8 mouse cellular contexts compared by ENCODE assay signal in genomic region chr9:85842351-85843011, GRCm38 (mm10). TPM values are rescaled to one million over a fixed set of nuclear protein-coding genes. Genes with fewer than 3 reads are reported as not detected.
DNase-seq lines count a peak whose midpoint lies in the region; ATAC-seq and TF ChIP-seq lines count a peak whose summit lies in the region.

Gene Tpbg (plus strand): TSS chr9:85842380.

- no peaks in the 10 kb centered on the region for H3K9me3 ChIP-seq in embryonic facial prominence, embryonic 10.5 days
- no peaks in the 10 kb centered on the region for H3K9me3 ChIP-seq in heart, embryonic 11.5 days (replicated peaks; ENCODE audit: control insufficient read depth, low read length)
- no peaks in the 10 kb centered on the region for H3K9me3 ChIP-seq in kidney, embryonic 15.5 days (replicated peaks)

- peaks cover 25% of the 10 kb centered on the region for H3K4me1 ChIP-seq in embryonic facial prominence, embryonic 10.5 days
- peaks cover 4% of the 10 kb centered on the region; the same call in 1 of the 2 replicates for H3K4me1 ChIP-seq in heart, embryonic 11.5 days (ENCODE audit: control insufficient read depth, insufficient read depth, low read length)
- H3K4me1 ChIP-seq in kidney, embryonic 15.5 days, result peaks cover 17% of the 10 kb centered on the region
- no peaks in the 10 kb centered on the region for H3K4me1 ChIP-seq in lung, adult 2 months (ENCODE audit: control insufficient read depth, insufficient read depth, low read length)

- peak; percentile 20 for DNase-seq in thymus, postnatal 4 days
- no peak for DNase-seq in thymus, adult 18-20 months
- DNase-seq in embryonic facial prominence, embryonic 10.5 days (ENCODE audit: low spot score), result peak; percentile 85
- peak; percentile 33 for DNase-seq in lung, adult 2 months
- DNase-seq in ovary, adult 18-20 months (ENCODE audit: low spot score), result peak; percentile 40
- DNase-seq in thymus, postnatal 36 days, result no peak

- peaks cover 25% of the 10 kb centered on the region for H3K27me3 ChIP-seq in embryonic facial prominence, embryonic 10.5 days (replicated peaks; ENCODE audit: low read depth, poor library complexity, severe bottlenecking)
- H3K27me3 ChIP-seq in heart, embryonic 11.5 days (ENCODE audit: control insufficient read depth, insufficient read depth, low read length), result peaks cover 13% of the 10 kb centered on the region
- peaks cover 14% of the 10 kb centered on the region for H3K27me3 ChIP-seq in kidney, embryonic 15.5 days

- peak within 1 kb of the TSS; percentile 93 for H3K27ac ChIP-seq in embryonic facial prominence, embryonic 10.5 days (replicated peaks)
- H3K27ac ChIP-seq in heart, embryonic 11.5 days (ENCODE audit: low read depth, low read length), result peak within 1 kb of the TSS; percentile 57; the same call in 1 of the 2 replicates
- peak within 1 kb of the TSS; percentile 96 for H3K27ac ChIP-seq in kidney, embryonic 15.5 days

- peak within 1 kb of the TSS; percentile 73 for H3K4me3 ChIP-seq in embryonic facial prominence, embryonic 10.5 days
- peak within 1 kb of the TSS; percentile 65 for H3K4me3 ChIP-seq in heart, embryonic 11.5 days (ENCODE audit: low read depth, low read length)
- H3K4me3 ChIP-seq in kidney, embryonic 15.5 days (replicated peaks), result peak within 1 kb of the TSS; percentile 73
- peak within 1 kb of the TSS; percentile 71 for H3K4me3 ChIP-seq in lung, adult 2 months (replicated peaks; ENCODE audit: extremely low read depth, low read depth, low read length)

- TF ChIP-seq POLR2A in lung, adult 2 months (IDR thresholded peaks at IDR 0.05; ENCODE audit: borderline replicate concordance, extremely low read depth, low read depth, low read length), result no peak

- H3K4me2 ChIP-seq in heart, embryonic 11.5 days, result peak within 1 kb of the TSS; percentile 98
- peak within 1 kb of the TSS; percentile 97 for H3K4me2 ChIP-seq in kidney, embryonic 15.5 days

- no peak for TF ChIP-seq CTCF in lung, adult 2 months (IDR thresholded peaks at IDR 0.05; ENCODE audit: insufficient read depth, low read length)

- H3K36me3 ChIP-seq in embryonic facial prominence, embryonic 10.5 days (replicated peaks), result peaks cover 10% of the 10 kb centered on the region
- no peaks in the 10 kb centered on the region for H3K36me3 ChIP-seq in heart, embryonic 11.5 days (ENCODE audit: control insufficient read depth, insufficient read depth, low read length)
- 0 out of 2 replicates have a peak, but pooled peaks cover 3% of the 10 kb centered on the region for H3K36me3 ChIP-seq in kidney, embryonic 15.5 days

- WGBS in embryonic facial prominence, embryonic 10.5 days, result 1% methylated on average over 39 of the region's 39 CpGs
- whole genome bisulfite sequencing in heart, embryonic 11.5 days (ENCODE audit: insufficient replicate concordance), result under 1% methylated on average over 39 of the region's 39 CpGs
- under 1% methylated on average over 39 of the region's 39 CpGs for WGBS in kidney, embryonic 15.5 days
- WGBS in lung, adult 2 months, result 1% methylated on average over 39 of the region's 39 CpGs

- H3K9ac ChIP-seq in heart, embryonic 11.5 days (ENCODE audit: low read depth, low read length), result peak within 1 kb of the TSS; percentile 73
- H3K9ac ChIP-seq in kidney, embryonic 15.5 days, result peak within 1 kb of the TSS; percentile 72

- ATAC-seq in heart, embryonic 11.5 days (replicated peaks; ENCODE audit: insufficient number of reproducible peaks, low FRiP score, low TSS enrichment), result peak; percentile 80
- ATAC-seq in kidney, embryonic 15.5 days (replicated peaks; ENCODE audit: low FRiP score), result peak; percentile 88

RNA-seq across cellular contexts. Expression of gene Tpbg, which starts in this region (rescaled TPM):
- 14.5 and 16.9 TPM in 2 replicates for polyA plus RNA-seq in embryonic facial prominence, embryonic 10.5 days (2016; fragmentation: Nextera tagmentation; extraction: Ambion mirVana)
- polyA plus RNA-seq in heart, embryonic 11.5 days (2014; fragmentation: Nextera tagmentation; extraction: Ambion mirVana), result 7.5 and 8.2 TPM in 2 replicates
- 25.5 and 25.7 TPM in 2 replicates for polyA plus RNA-seq in kidney, embryonic 15.5 days (2015; fragmentation: Nextera tagmentation; extraction: Ambion mirVana)
- polyA plus RNA-seq in lung, adult 2 months (2012; rRNA removed), result 1.6 and 2.0 TPM in 2 replicates

Comparison
In these comparisons a context has a peak if more than half of its experiments do, and no peak if none do; other contexts are left out.
1. DNase-seq: peak in thymus, postnatal 4 days (single experiment), embryonic facial prominence, embryonic 10.5 days (single experiment), lung, adult 2 months (single experiment) and ovary, adult 18-20 months (single experiment); none in thymus, adult 18-20 months (0 of 2) and thymus, postnatal 36 days (0 of 2).
2. Peak in every context shown above with its lines, with median percentiles within 50 percentile points of each other: H3K27ac ChIP-seq and H3K4me3 ChIP-seq.